Mouse (Mus musculus): ENCODE data around the gene Metap1d. TPM values are rescaled to one million over a fixed set of nuclear protein-coding genes. Genes with fewer than 3 reads are reported as not detected.

Metap1d gene
- total and polyA plus RNA-seq, 3 experiments: 19.5 to 28.5 TPM; not detected in 1

- TF ChIP-seq POLR2A (IDR thresholded peaks at IDR 0.05; ENCODE audit: control insufficient read depth in 1 of 2, insufficient read depth in 1 of 2, low read depth in 1 of 2, low read length in 2 of 2, poor library complexity in 1 of 2): peak in 1 of 2 experiments; percentile 54; a peak in 1 of 4 replicates
- TF ChIP-seq MYC (IDR thresholded peaks at IDR 0.05; ENCODE audit: low read depth, low read length): no peak
- TF ChIP-seq CHD1 (IDR thresholded peaks at IDR 0.05; ENCODE audit: low read depth, low read length): no peak
- no peak for TF ChIP-seq MYB (IDR thresholded peaks at IDR 0.05; ENCODE audit: low read depth, low read length)
- TF ChIP-seq GABPA (IDR thresholded peaks at IDR 0.05; ENCODE audit: low read depth, low read length): no peak
- no peak for TF ChIP-seq RAD21 (IDR thresholded peaks at IDR 0.05; ENCODE audit: low read depth, low read length)
- TF ChIP-seq POLR2AphosphoS2 (IDR thresholded peaks at IDR 0.05; ENCODE audit: low read length): no peak
- TF ChIP-seq ZC3H11A (IDR thresholded peaks at IDR 0.05; ENCODE audit: low read depth, low read length): no peak
- no peak for TF ChIP-seq BHLHE40 (IDR thresholded peaks at IDR 0.05; ENCODE audit: borderline replicate concordance, low read depth, low read length)
- TF ChIP-seq ZMIZ1 (IDR thresholded peaks at IDR 0.05; ENCODE audit: low read depth, low read length): 0 out of 2 replicates have a peak, but pooled peaks have one; percentile 44
- no peak for TF ChIP-seq UBTF (IDR thresholded peaks at IDR 0.05; ENCODE audit: borderline replicate concordance, insufficient read depth, low read depth, low read length)
- no peak for TF ChIP-seq EP300 (IDR thresholded peaks at IDR 0.05; ENCODE audit: low read depth in 1 of 2, low read length in 2 of 2)
- no peak for TF ChIP-seq E2F4 (IDR thresholded peaks at IDR 0.05; ENCODE audit: borderline replicate concordance, low read depth, low read length)
- peak; percentile 59 for TF ChIP-seq NELFE (IDR thresholded peaks at IDR 0.05; ENCODE audit: low read depth, low read length)
- no peak for TF ChIP-seq KAT2A (conservative IDR thresholded peaks at IDR 0.05; ENCODE audit: low read depth, low read length)
- no peak for TF ChIP-seq MAZ (IDR thresholded peaks at IDR 0.05; ENCODE audit: low read depth, low read length)
Observed at GRCm38 (mm10) chr2:71458624-71459023, 5.5 kb downstream of the Metap1d start (continued).

GRCm38 (mm10) chr2:71459659-71460058 lies 6.6 kb downstream of the Metap1d start:
- no peak overlapping the region for H3K9ac ChIP-seq (ENCODE audit: control insufficient read depth, low read depth, low read length, poor library complexity, severe bottlenecking)
- peaks cover 0 to 38% of the 10 kb centered on the region in 2 experiments; a peak in 2 of 4 replicates for H3K36me3 ChIP-seq (ENCODE audit: control insufficient read depth in 1 of 2, insufficient read depth in 2 of 2, low read length in 2 of 2)
- TF ChIP-seq TBP (IDR thresholded peaks at IDR 0.05; ENCODE audit: low read depth, low read length) (no peak), RCOR1 (IDR thresholded peaks at IDR 0.05; ENCODE audit: low read depth, low read length) (no peak), ZMIZ1 (IDR thresholded peaks at IDR 0.05; ENCODE audit: low read depth, low read length) (no peak), MAFK (IDR thresholded peaks at IDR 0.05; ENCODE audit: borderline replicate concordance, low read depth, low read length) (no peak), USF1 (IDR thresholded peaks at IDR 0.05; ENCODE audit: low read depth, low read length) (no peak), HCFC1 (IDR thresholded peaks at IDR 0.05; ENCODE audit: low read depth, low read length) (no peak), POLR2AphosphoS5 (IDR thresholded peaks at IDR 0.05; ENCODE audit: borderline replicate concordance, low read depth, low read length) (no peak), TCF12 (IDR thresholded peaks at IDR 0.05; ENCODE audit: low read depth, low read length) (no peak), EP300 (IDR thresholded peaks at IDR 0.05; ENCODE audit: low read depth in 1 of 2, low read length in 2 of 2) (no peak), USF2 (IDR thresholded peaks at IDR 0.05; ENCODE audit: borderline replicate concordance in 1 of 2, insufficient read depth in 1 of 2, low read depth in 1 of 2, low read length in 2 of 2) (no peak), CHD1 (IDR thresholded peaks at IDR 0.05; ENCODE audit: low read depth, low read length) (no peak), ZC3H11A (IDR thresholded peaks at IDR 0.05; ENCODE audit: low read depth, low read length) (no peak), JUND (IDR thresholded peaks at IDR 0.05; ENCODE audit: low read depth, low read length) (no peak)
- DNase-seq (ENCODE audit: low read depth, low spot score): no peak
- H3K4me3 ChIP-seq (ENCODE audit: control insufficient read depth in 1 of 2, insufficient read depth in 1 of 2, low read depth in 2 of 2, low read length in 2 of 2): no peak overlapping the region
- H3K27ac ChIP-seq (ENCODE audit: control insufficient read depth, low read depth, low read length): peak overlapping the region; percentile 25; the same call in 1 of the 2 replicates
- peaks cover 29 to 32% of the 10 kb centered on the region in 2 experiments for H3K4me1 ChIP-seq (ENCODE audit: control insufficient read depth in 1 of 2, insufficient read depth in 2 of 2, low read length in 2 of 2)
- no peaks in the 10 kb centered on the region for H3K27me3 ChIP-seq (ENCODE audit: control insufficient read depth in 1 of 2, insufficient read depth in 2 of 2, low read length in 2 of 2)
- H3K9me3 ChIP-seq (replicated peaks; ENCODE audit: insufficient read depth, low read length): no peaks in the 10 kb centered on the region
- H3K79me2 ChIP-seq (ENCODE audit: control insufficient read depth, insufficient read depth, low read length, poor library complexity): peaks cover 4% of the 10 kb centered on the region

All from MEL (cell line).